In genomic region chr6:128033868-128034250, GRCm38 (mm10) we compare ENCODE assay signal across 9 mouse cellular contexts.
DNase-seq lines count a peak whose midpoint lies in the region; ATAC-seq and TF ChIP-seq lines count a peak whose summit lies in the region.
"Had no signal": no experiment of that assay in that cellular context is flagged by ENCODE, and none has a peak within 500 bp of the region (broad histone marks: within the 10 kb centered on the region; RNA-seq: fewer than 3 reads in every experiment).

No protein-coding gene starts in this region.

- no peak for TF ChIP-seq CTCF in left cerebral cortex, adult 2 months (IDR thresholded peaks at IDR 0.05)
- no peak for TF ChIP-seq CTCF in embryonic fibroblast, embryonic 13.5 days (IDR thresholded peaks at IDR 0.05; ENCODE audit: borderline replicate concordance, insufficient read depth, low read length)
- no peak for TF ChIP-seq CTCF in intestine, postnatal 0 days (IDR thresholded peaks at IDR 0.05; ENCODE audit: low read depth)

- H3K4me3 ChIP-seq in left cerebral cortex, adult 2 months: peak overlapping the region; percentile 57
- peak overlapping the region; percentile 63 for H3K4me3 ChIP-seq in embryonic fibroblast, embryonic 13.5 days (ENCODE audit: insufficient read depth, low read length)
- peak overlapping the region; percentile 51 for H3K4me3 ChIP-seq in intestine, postnatal 0 days (ENCODE audit: low read depth, low read length)
- H3K4me3 ChIP-seq in neural tube, embryonic 12.5 days: peak overlapping the region; percentile 53

- peak overlapping the region; percentile 37; the same call in 1 of the 2 replicates for H3K9ac ChIP-seq in intestine, postnatal 0 days (ENCODE audit: low read depth, low read length)
- H3K9ac ChIP-seq in neural tube, embryonic 12.5 days: peak overlapping the region; percentile 64; the same call in 1 of the 2 replicates

- peak; percentile 3; the same call in 1 of the 2 replicates for TF ChIP-seq POLR2A in embryonic fibroblast, embryonic 13.5 days (IDR thresholded peaks at IDR 0.05; ENCODE audit: low read depth, low read length)

- peaks cover 27% of the 10 kb centered on the region for H3K27me3 ChIP-seq in intestine, postnatal 0 days (replicated peaks; ENCODE audit: control insufficient read depth, insufficient read depth, low read length)
- H3K27me3 ChIP-seq in neural tube, embryonic 12.5 days (replicated peaks): peaks cover 25% of the 10 kb centered on the region

- H3K36me3 ChIP-seq in intestine, postnatal 0 days (ENCODE audit: control insufficient read depth, insufficient read depth): no peaks in the 10 kb centered on the region
- no peaks in the 10 kb centered on the region for H3K36me3 ChIP-seq in neural tube, embryonic 12.5 days

- peak overlapping the region; percentile 71 for H3K27ac ChIP-seq in left cerebral cortex, adult 2 months
- H3K27ac ChIP-seq in embryonic fibroblast, embryonic 13.5 days (ENCODE audit: insufficient read depth, low read length): peak overlapping the region; percentile 77
- H3K27ac ChIP-seq in intestine, postnatal 0 days (ENCODE audit: low read depth, low read length): no peak overlapping the region
- H3K27ac ChIP-seq in neural tube, embryonic 12.5 days: no peak overlapping the region

- no peak for ATAC-seq in intestine, postnatal 0 days
- no peak for ATAC-seq in neural tube, embryonic 12.5 days (ENCODE audit: low FRiP score, low read depth)

- no peaks in the 10 kb centered on the region for H3K9me3 ChIP-seq in intestine, postnatal 0 days (ENCODE audit: control insufficient read depth)
- no peaks in the 10 kb centered on the region for H3K9me3 ChIP-seq in neural tube, embryonic 12.5 days

- DNase-seq in left cerebral cortex, adult 2 months (ENCODE audit: extremely low spot score in 1 of 2, low spot score in 2 of 2): no peak
- DNase-seq in left cerebral cortex, postnatal 10 days (ENCODE audit: extremely low spot score in 1 of 2, low spot score in 2 of 2): no peak
- DNase-seq in left cerebral cortex, adult 18-20 months (ENCODE audit: low spot score in 2 of 2): no peak
- DNase-seq in gastrocnemius, postnatal 10 days: no peak
- no peak for DNase-seq in left cerebral cortex, postnatal 14 days (ENCODE audit: low spot score in 2 of 2)
- DNase-seq: lung, adult 2 months had no signal

- intact Hi-C loops in left cerebral cortex, adult 2 months (cut with DNase I): loop anchor here (2.0 kb wide), 2 partner anchors 63 to 111 kb away; no protein-coding TSS in a partner anchor
- intact Hi-C loops in left cerebral cortex, postnatal 10 days (cut with DNase I): loop anchor here (5.0 to 10.0 kb wide), 2 partner anchors 58 to 111 kb away; partner anchors contain the start of gene Tspan9
- intact Hi-C loops in left cerebral cortex, postnatal 14 days (cut with DNase I): loop anchor here (2.0 to 10.0 kb wide), 4 partner anchors 57 to 561 kb away; no protein-coding TSS in a partner anchor

- WGBS in intestine, postnatal 0 days: 34% methylated on average over 4 of the region's 4 CpGs
- 8% methylated on average over 4 of the region's 4 CpGs for WGBS in neural tube, embryonic 12.5 days

- peaks cover 6% of the 10 kb centered on the region for H3K4me1 ChIP-seq in embryonic fibroblast, embryonic 13.5 days (ENCODE audit: control insufficient read depth, insufficient read depth, low read length)
- H3K4me1 ChIP-seq in intestine, postnatal 0 days (replicated peaks; ENCODE audit: control insufficient read depth, insufficient read depth, low read length): 0 out of 2 replicates have a peak, but pooled peaks cover 3% of the 10 kb centered on the region
- H3K4me1 ChIP-seq in neural tube, embryonic 12.5 days: peaks cover 32% of the 10 kb centered on the region

- H3K4me2 ChIP-seq in intestine, postnatal 0 days (replicated peaks; ENCODE audit: low read depth): peak overlapping the region; percentile 87
- peak overlapping the region; percentile 98 for H3K4me2 ChIP-seq in neural tube, embryonic 12.5 days (replicated peaks)

Comparison
In these comparisons a context has a peak if more than half of its experiments do, and no peak if none do; other contexts are left out.
1. H3K27ac ChIP-seq: peak in left cerebral cortex, adult 2 months (single experiment) and embryonic fibroblast, embryonic 13.5 days (single experiment); none in intestine, postnatal 0 days (single experiment) and neural tube, embryonic 12.5 days (single experiment).
2. Peak in every context shown above with its lines, with median percentiles within 50 percentile points of each other: H3K4me3 ChIP-seq.